Mouse (Mus musculus) embryonic fibroblast, embryonic 13.5 days (primary cell): Measurements from ENCODE around the gene Ceacam16. TPM values are rescaled to one million over a fixed set of nuclear protein-coding genes. Genes with fewer than 3 reads are reported as not detected.

Experiments used
- H3K27ac ChIP-seq: 2 replicates; pipeline ENCODE4 v1.5.1; 2012; ENCODE audit warnings: low read length, control low read depth, inconsistent platforms; ENCODE audit not compliant: insufficient read depth
- H3K4me1 ChIP-seq: 2 replicates; pipeline ENCODE4 v1.6.1; 2011; ENCODE audit warnings: low read length; ENCODE audit not compliant: control insufficient read depth, insufficient read depth
- H3K4me3 ChIP-seq: 2 replicates; pipeline ENCODE4 v1.5.1; 2011; ENCODE audit warnings: mild to moderate bottlenecking, control low read depth, low read length; ENCODE audit not compliant: insufficient read depth
- CTCF ChIP-seq: IDR thresholded peaks from 2 replicates; pipeline ENCODE4 v1.5.1; 2011; ENCODE audit warnings: mild to moderate bottlenecking, control low read depth, low read length, moderate library complexity, borderline replicate concordance; ENCODE audit not compliant: insufficient read depth
- POLR2A ChIP-seq: IDR thresholded peaks from 2 replicates; pipeline ENCODE4 v1.6.1; 2011; ENCODE audit warnings: low read depth, mild to moderate bottlenecking, control low read depth, low read length, moderate library complexity
- polyA plus RNA-seq: library from polyadenylated mRNA; stranded (reverse); fragments of >200 nt; gene quantifications from 2 replicates; pipeline ENCODE4 v1.2.4, GENCODE M21; 2011; ENCODE audit warnings: low read depth; ENCODE audit not compliant: missing spikeins, insufficient read length

The Ceacam16 gene
- polyA plus RNA-seq, 1 experiment: not detected

DNA sequence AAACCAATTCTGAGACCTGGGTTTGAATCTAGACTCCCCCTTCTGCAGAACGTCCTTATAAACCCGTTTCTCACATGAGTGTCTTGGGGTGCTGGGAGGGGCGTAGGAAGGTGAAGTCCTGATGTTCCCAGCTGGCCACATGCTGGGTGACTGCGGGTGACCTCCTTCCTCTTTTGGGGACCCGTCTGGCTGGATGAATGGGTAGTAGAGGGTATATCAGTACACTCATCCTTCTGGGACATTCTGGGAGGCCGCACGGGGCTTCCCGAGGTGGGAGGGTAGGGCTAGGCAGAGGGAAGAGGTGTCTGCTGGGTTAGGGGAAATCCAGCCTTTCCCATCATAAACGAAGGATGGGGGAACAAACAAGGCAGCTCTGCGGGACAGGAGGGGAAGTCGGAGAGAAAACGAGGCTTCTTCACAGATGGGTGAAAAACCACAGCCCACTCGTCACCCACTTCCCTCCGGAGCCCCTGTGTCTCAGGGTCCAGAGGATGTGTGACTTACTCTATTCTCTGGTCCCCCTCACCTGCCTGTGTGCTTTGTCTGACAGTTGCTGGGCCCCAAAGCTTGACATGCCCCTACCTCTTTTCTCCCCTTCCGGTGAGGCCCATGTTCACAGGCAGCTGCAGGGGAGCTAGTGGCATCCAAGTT lies 16.5 kb downstream of the Ceacam16 start:
- H3K4me1 ChIP-seq: no peaks in the 10 kb centered on the region
- TF ChIP-seq POLR2A (no peak), CTCF (no peak)
- no peak overlapping the region for H3K4me3 ChIP-seq
- no peak overlapping the region for H3K27ac ChIP-seq

DNA sequence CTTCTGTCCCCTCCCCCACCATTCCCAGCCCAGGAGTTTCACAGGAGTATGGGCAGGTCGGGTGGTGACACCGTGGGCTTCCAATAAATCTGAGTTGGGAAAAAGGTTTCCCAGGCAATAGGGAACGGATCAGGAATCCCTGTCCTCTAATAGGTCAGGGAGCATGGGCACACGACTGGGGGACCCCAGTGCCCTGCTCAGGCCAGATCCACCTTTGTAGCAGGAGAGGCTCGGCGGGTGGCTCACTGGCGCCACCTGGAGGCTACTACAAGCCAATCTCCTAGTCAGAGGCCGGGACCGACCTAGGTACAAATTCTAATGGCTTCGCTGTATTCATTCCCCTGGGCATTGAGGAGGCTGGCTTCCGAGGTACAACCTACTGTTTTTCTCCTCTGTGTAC lies 17.5 kb downstream of the Ceacam16 start:
- no peaks in the 10 kb centered on the region for H3K4me1 ChIP-seq
- no peak overlapping the region for H3K27ac ChIP-seq
- no peak overlapping the region for H3K4me3 ChIP-seq
- TF ChIP-seq POLR2A (no peak), CTCF (peak; percentile 56; the same call in 1 of the 2 replicates)

DNA sequence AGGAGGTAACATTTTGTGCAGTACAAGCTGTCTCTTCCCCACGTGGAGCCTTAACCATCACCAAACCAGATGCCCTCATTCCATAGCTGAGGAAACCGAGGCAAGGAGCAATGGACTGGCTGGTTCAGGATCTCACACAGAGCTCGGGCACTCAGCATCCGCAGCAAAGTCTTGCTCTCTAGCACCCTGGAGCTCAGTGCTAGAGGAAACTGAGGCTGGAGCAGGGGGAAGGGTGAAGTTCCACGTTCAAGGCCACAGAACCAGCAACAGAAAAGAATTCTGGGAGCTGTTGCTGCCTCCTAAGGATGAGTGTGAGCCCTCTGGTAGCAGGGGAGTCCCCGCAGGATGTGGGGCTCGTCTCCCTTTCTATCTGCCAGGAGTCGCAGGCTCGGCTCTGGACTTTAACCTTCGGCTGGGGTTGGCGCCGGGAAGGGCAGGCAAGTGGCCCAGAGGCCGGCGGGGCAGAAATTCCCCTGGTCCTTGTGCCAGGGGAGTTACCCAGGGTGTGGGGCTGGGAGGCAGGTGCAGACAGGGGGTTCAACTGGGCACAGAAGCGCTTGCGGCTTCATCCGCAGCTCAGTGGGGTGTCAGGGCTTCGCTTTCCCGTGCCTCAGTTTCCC lies 18.1 kb downstream of the Ceacam16 start:
- no peak for TF ChIP-seq POLR2A
- TF ChIP-seq CTCF: no peak
- H3K4me3 ChIP-seq: no peak overlapping the region
- no peaks in the 10 kb centered on the region for H3K4me1 ChIP-seq
- H3K27ac ChIP-seq: no peak overlapping the region

DNA sequence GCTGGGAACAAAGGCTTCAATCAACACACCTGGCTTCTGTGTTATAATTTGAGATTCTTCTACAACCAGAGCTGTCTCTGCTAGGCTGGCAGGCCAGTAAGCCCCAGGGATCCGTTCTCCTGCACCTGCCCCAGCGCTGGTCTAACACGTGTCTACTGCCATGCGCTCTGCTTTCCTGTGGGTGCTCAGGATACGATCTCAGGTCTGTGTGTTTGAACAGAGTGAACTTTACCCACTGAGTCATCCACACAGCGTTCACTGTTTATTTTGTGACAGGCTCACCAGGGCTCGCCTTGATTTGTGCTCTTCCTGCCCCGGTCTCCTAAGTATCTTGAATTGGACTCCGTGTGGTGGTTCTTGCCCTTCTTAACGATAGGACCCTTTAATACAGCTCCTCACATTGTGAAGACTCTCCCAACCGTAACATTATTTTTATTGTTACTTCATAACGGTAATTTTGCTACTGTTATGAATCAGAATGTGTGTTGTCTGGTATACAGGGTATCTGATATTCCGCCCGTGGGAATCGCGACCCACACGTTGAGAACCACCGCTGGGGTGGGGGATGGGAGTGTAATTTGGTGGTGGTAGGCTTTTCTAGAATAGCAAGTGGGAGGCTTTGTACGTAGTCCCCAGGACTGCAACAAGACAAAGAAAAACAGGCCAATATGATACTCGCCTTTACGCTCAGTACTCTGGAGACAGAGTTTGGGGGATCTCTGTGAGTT lies 19.2 kb downstream of the Ceacam16 start:
- TF ChIP-seq CTCF (no peak), POLR2A (no peak)
- H3K4me1 ChIP-seq: no peaks in the 10 kb centered on the region
- H3K4me3 ChIP-seq: no peak overlapping the region
- H3K27ac ChIP-seq: no peak overlapping the region

DNA sequence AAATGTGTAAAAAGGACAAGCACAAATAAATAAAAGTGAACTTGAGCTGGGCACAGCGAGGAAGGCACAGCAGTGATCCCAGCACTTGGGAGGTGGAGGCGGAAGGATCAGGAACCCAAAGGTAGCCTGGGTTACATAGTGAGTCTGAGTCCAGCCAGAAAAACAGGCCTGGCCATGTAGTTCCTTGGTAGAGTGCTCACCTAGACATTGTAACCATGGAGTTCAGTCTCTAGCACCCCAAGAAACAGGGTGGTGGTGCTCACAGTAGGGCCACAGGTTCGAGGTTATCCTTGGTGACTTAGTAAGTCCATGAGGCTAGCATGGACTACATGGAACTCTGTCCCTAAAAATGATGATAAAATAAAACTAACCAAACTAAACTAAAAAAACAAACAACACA lies 20.2 kb downstream of the Ceacam16 start:
- no peaks in the 10 kb centered on the region for H3K4me1 ChIP-seq
- H3K27ac ChIP-seq: no peak overlapping the region
- TF ChIP-seq CTCF (no peak), POLR2A (no peak)
- no peak overlapping the region for H3K4me3 ChIP-seq

DNA sequence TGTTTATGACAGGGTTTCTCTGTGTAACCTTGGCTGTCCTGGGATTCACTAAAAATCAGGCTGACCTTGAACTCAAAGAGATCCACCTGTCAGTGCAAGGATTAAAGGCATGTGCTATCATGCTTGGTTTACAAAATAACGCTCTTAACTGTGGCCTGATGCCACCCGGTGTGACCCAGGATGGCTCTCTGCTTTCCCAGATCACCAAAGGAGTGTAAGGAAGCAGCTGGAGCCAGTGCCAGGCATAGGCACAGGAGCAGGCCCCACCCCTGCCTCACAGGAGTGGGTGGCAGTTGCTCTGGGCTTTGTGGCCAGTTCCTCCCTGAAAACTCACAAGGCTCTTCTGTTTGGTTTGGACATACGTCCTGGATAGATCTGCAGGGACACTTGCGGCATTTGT lies 20.7 kb downstream of the Ceacam16 start:
- TF ChIP-seq CTCF (no peak), POLR2A (no peak)
- H3K4me3 ChIP-seq: no peak overlapping the region
- no peak overlapping the region for H3K27ac ChIP-seq
- no peaks in the 10 kb centered on the region for H3K4me1 ChIP-seq

DNA sequence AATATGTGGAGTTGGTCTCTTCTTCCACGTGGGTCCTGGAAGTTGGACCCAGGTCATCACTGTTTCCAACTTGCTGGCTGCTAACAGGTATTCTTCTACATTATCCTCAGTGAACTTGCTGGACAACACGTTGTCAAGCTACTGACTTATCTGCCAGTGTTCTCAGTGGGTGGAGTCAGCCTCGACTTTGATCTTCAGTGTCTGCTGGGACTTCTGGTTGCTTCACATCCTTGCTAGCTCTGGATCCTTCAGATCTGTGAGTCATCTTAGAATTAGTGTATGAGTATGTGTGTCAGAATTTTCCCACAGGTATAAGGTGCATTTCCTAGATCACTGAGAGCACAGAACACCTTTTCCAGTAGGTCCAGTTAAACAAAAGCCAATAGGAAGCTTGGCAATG lies 24.3 kb downstream of the Ceacam16 start:
- no peak overlapping the region for H3K4me3 ChIP-seq
- TF ChIP-seq POLR2A: no peak
- TF ChIP-seq CTCF: no peak
- H3K27ac ChIP-seq: no peak overlapping the region
- H3K4me1 ChIP-seq: no peaks in the 10 kb centered on the region

DNA sequence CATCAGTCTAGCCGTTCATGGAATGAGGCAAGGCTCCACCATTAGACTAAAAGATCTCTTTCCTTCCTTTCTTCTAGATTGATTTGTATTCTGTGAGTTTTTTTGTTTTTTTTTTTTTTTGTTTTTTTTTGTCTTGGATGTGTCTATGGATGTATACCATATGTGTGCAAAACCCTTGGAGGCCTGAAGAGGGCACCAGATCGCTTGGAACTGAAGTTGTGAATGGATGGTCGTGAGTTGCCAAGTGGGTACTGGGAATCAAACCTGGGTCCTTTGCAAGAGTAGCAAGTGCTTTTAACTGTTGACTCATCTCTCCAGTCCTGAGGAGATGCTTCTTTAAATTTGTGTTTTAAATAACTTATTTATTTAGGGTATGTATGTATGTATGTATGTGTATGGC lies 27.0 kb downstream of the Ceacam16 start:
- TF ChIP-seq POLR2A (no peak), CTCF (no peak)
- Histone ChIP-seq H3K4me1 (peaks cover 9% of the 10 kb centered on the region), H3K27ac (no peak overlapping the region), H3K4me3 (no peak overlapping the region)

DNA sequence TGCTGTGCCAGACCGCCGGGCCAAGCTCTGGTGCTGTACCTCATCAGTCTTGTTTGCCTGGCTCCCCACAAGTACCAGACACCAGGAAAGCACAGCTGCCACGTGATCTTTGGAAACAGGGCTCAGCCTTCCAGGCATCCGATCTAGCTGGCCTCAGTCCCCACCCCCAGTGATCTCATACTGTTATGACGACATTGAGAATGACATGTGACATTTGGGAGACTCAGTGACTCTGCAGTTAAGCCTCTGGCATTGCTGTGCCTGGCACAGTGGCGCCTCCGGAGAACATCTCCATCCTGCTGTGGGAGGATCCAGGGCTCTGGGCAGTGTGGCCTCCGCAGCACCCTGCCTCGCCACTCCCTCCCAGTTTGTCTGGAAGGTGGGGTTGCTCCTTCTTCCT lies 29.3 kb downstream of the Ceacam16 start:
- no peak overlapping the region for H3K4me3 ChIP-seq
- H3K27ac ChIP-seq: no peak overlapping the region
- H3K4me1 ChIP-seq: peaks cover 10% of the 10 kb centered on the region
- TF ChIP-seq CTCF: no peak
- no peak for TF ChIP-seq POLR2A

DNA sequence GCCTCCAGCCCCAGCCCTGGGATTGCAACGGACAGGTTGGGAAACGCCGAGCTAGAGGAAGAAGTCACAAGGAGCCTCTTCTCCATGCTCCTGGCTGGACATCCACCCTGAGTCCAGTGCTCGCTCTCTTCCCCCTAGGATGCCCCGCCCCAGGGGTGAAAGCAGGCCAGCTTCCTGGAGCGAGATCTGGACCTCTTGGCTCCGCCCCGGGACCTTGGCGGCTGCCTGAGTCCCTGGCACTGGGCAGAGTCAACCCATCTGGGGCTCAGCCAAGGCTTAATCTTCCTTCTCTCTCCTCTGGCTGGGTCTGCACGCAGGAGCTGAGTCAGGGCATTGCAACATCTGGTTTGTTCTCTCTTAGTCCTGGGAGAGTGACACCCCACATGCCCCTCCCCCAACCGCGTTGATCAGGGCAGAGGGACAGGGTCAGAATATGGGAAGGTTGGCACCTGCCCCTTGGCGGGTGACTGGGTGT lies 30.4 kb downstream of the Ceacam16 start:
- TF ChIP-seq CTCF (no peak), POLR2A (peak; percentile 45; the same call in 1 of the 2 replicates)
- Histone ChIP-seq H3K27ac (peak overlapping the region; percentile 24), H3K4me3 (no peak overlapping the region), H3K4me1 (peaks cover 11% of the 10 kb centered on the region)
